Mouse (Mus musculus): Measurements from ENCODE around the gene Zfp362.
A peak's percentile ranks its signal among the peaks of the same experiment; 100 is the strongest.

Gene Zfp362

DNA sequence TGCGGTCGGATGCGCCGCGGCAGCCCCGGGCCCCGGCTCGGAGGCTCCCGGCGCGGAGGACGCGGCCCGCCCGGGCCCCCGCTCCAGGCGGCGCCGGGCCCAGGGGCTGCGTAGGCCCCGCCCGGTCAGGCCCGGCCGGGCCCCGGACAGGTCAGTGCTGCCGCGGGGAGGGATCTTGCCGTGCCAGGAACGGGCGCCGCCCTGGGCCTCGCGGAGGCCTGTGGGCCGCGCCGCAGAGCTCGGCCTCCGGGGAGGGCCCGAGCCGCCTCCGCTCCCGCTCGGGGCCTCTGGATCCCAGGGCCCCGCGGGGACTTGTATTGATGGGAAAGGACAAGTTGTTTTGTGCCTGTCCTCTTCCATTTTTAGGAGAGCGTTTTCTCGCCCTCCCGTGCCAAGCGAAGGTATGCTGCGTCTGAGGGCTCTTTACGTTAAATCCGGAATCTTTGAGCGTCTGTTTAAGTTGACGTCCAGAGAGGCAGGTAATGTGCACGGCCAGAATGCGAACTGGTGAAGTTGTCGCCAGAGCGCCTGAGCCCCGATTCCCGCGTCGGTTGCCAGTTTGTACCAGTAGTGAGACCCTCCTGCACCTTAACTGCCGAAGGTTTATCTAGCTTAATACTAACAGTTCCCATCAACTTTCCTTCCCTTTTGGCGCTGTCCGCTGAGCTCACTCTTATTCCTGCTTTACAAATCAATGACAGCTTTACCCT, 78.0 kb downstream of the Zfp362 start:
- DNase-seq: peak; percentile 42

DNA sequence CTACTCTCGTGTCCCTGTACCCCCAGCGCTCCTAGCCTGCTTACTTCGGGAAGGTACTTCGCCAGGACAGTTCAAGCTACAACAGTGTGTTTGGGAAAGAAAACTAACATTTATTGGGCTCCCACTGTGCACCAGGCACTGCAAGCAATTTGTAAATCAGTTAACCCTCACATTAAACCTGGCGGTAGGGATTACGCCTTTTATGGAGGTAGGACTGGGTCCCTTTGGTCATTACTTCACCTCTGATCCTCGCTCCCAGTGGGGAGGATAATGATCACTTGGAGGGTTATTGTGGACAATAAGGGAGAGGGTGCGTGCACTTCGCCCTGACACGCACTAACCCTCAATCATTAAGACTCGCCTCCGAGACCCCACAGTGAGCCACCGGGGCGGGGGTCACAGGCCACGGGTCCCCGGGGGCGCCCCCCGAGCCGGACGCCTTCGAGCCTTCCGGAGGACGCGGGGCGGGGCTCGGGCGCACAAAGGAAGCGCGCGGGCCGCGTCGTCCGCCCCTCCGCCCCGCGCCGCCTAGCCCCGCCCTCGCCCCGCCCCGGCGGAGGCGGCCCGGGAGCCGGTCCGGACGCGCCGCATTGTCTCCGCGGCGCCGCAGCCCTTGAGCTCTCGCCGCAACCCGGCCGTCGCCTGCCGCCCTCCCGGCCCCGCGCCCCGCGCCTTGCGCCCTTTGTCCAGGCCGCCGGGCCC, 78.7 kb downstream of the Zfp362 start:
- DNase-seq: peak; percentile 87

DNA sequence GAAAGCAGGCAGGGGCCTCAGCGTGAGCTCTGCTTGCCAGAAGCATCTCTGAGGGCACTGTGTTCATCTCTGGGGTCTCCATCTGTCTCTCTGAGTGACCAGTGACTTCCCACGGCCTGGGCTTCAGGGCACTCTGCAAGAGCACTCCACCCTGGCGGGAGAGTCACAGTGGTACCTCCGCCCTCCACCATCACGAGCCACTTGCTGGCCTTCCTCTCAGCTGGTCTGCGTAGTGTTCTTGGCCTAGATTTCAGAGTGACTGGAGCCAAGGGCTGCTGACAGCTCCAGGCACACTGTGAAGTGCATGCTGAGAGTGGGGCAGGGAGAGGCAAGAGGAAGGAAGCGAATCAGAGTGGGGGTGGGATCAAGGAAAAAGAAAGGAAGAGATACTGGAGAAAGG, 81.8 kb downstream of the Zfp362 start:
- peak; percentile 61 for DNase-seq

DNA sequence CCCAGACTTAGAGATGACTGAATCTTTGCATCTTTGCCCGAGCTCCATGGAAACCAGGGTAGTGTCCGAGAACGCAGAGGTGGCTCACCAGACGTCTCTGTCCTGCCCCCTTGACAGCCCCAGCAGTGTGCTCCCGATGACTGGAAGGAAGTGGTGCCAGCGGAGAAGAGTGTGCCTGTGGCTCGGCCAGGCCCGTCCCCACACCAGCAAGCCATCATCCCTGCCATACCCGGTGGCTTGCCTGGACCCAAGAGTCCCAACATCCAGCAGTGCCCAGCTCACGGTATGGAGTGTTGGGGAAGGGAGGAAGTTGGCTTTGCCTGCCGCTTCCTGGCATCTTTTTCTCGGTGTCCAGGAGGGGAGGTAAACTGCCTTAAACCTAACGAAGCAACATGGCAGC, 82.4 kb downstream of the Zfp362 start:
- no peak for DNase-seq

All from right cerebral cortex, adult 18-20 months (tissue).